Mouse (Mus musculus) cerebellum, adult 2 months (tissue): ENCODE measurements around the gene Slc1a3.

ENCODE experiments used
- CTCF ChIP-seq: fragments of 200-500 bp; IDR thresholded peaks from 2 replicates; pipeline ENCODE4 v1.5.1; 2011; ENCODE audit warnings: low read depth, mild to moderate bottlenecking, control low read depth, low read length, moderate library complexity, borderline replicate concordance; ENCODE audit not compliant: insufficient read depth
- POLR2A ChIP-seq: fragments of 200-500 bp; IDR thresholded peaks from 2 replicates; pipeline ENCODE4 v1.6.1; 2011; ENCODE audit warnings: low read length, control low read depth, borderline replicate concordance; ENCODE audit not compliant: insufficient read depth

DNA sequence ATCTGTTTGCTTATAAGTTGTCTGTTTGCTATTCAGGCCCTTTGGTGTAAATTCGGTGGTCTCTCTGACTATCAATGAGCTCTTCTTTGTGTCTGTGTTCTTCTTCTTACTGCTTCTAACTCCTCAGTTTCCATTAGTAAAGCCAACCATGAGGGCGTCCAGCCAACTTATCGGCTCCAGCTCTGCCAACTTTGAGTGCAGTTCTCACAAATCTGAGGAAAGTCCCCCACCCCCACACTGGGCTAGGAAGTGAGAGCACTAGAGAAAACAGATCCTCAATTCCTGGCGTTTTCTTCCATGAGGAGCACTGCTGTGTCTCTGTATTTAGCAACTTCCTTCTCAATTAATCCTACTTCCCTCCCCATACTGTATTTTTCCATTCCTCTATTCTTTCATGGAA is 4.4 kb downstream of the Slc1a3 start:
- TF ChIP-seq CTCF (no peak), POLR2A (no peak)
